In the genomic region with DNA sequence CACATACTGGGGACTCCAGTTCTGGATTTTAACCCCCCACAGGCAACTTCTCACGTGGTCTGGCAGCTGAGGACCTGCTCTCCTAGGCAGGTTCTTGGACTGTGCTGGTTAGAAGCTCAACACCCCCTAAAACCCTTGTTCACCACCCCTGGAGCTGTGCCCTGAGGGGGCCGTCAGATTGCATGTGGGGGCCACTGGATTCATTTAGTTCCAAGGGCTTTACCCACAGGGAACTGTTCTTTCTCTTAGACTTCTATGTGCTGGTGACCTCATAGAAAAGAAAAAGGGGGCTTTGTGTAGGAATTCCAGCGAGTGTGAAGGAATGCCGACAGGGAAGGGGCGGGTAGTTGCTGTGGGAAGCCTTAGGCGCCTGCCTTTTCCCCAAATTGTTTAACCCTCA, we compare ENCODE assay signal across 9 mouse cellular contexts. TPM values are rescaled to one million over a fixed set of nuclear protein-coding genes. Genes with fewer than 3 reads are reported as not detected.
A peak's percentile ranks its signal among the peaks of the same experiment; 100 is the strongest.
DNase-seq lines count a peak whose midpoint lies in the region; ATAC-seq lines count a peak whose summit lies in the region.
"Had no signal": no experiment of that assay in that cellular context is flagged by ENCODE, and none has a peak within 500 bp of the region (broad histone marks: within the 10 kb centered on the region; RNA-seq: fewer than 3 reads in every experiment).

No protein-coding gene starts in this region.

- H3K9ac ChIP-seq in kidney, embryonic 16.5 days (replicated peaks; ENCODE audit: low read length), result peak overlapping the region; percentile 19; the same call in 1 of the 2 replicates
- H3K9ac ChIP-seq in embryonic facial prominence, embryonic 12.5 days, result no peak overlapping the region
- no peak overlapping the region for H3K9ac ChIP-seq in hindbrain, embryonic 14.5 days
- no peak overlapping the region for H3K9ac ChIP-seq in midbrain, embryonic 16.5 days (ENCODE audit: low read depth, low read length)

- DNase-seq in kidney, adult 9 months, result no peak
- no peak for DNase-seq in hindbrain, embryonic 14.5 days (ENCODE audit: low spot score)
- no peak for DNase-seq in layer of hippocampus, adult 8-10 months (ENCODE audit: low spot score in 2 of 2)
- no peak for DNase-seq in retina, embryonic 14.5 days (ENCODE audit: low spot score)
- DNase-seq: spleen, adult 18-20 months had no signal

- H3K27ac ChIP-seq in kidney, embryonic 16.5 days (ENCODE audit: low read length), result no peak overlapping the region
- peak overlapping the region; percentile 67 for H3K27ac ChIP-seq in embryonic facial prominence, embryonic 12.5 days
- 0 out of 2 replicates have a peak overlapping the region, but pooled peaks have one; percentile 51 for H3K27ac ChIP-seq in hindbrain, embryonic 14.5 days
- no peak overlapping the region for H3K27ac ChIP-seq in midbrain, embryonic 16.5 days (ENCODE audit: low read length)

- no peak overlapping the region for H3K4me2 ChIP-seq in kidney, embryonic 16.5 days (replicated peaks; ENCODE audit: low read depth, low read length)
- H3K4me2 ChIP-seq in embryonic facial prominence, embryonic 12.5 days (replicated peaks), result no peak overlapping the region
- no peak overlapping the region for H3K4me2 ChIP-seq in hindbrain, embryonic 14.5 days (replicated peaks)
- no peak overlapping the region for H3K4me2 ChIP-seq in midbrain, embryonic 16.5 days (ENCODE audit: low read length)

- H3K4me3 ChIP-seq in kidney, embryonic 16.5 days (ENCODE audit: low read length), result no peak overlapping the region
- no peak overlapping the region for H3K4me3 ChIP-seq in embryonic facial prominence, embryonic 12.5 days
- no peak overlapping the region for H3K4me3 ChIP-seq in hindbrain, embryonic 14.5 days (replicated peaks; ENCODE audit: low read length)
- no peak overlapping the region for H3K4me3 ChIP-seq in midbrain, embryonic 16.5 days (ENCODE audit: low read depth, low read length)

- 34% methylated on average over 6 of the region's 6 CpGs for WGBS in kidney, embryonic 16.5 days
- WGBS in embryonic facial prominence, embryonic 12.5 days, result 12% methylated on average over 6 of the region's 6 CpGs
- WGBS in hindbrain, embryonic 14.5 days, result 9% methylated on average over 6 of the region's 6 CpGs
- 13% methylated on average over 6 of the region's 6 CpGs for WGBS in midbrain, embryonic 16.5 days

- H3K9me3 ChIP-seq in kidney, embryonic 16.5 days (ENCODE audit: low read length), result no peaks in the 10 kb centered on the region
- H3K9me3 ChIP-seq in embryonic facial prominence, embryonic 12.5 days, result no peaks in the 10 kb centered on the region
- H3K9me3 ChIP-seq in hindbrain, embryonic 14.5 days (ENCODE audit: control insufficient read depth, low read length), result no peaks in the 10 kb centered on the region
- no peaks in the 10 kb centered on the region for H3K9me3 ChIP-seq in midbrain, embryonic 16.5 days (replicated peaks; ENCODE audit: control insufficient read depth, low read length, poor library complexity, severe bottlenecking)

- no peaks in the 10 kb centered on the region for H3K27me3 ChIP-seq in kidney, embryonic 16.5 days (ENCODE audit: insufficient read depth, low read length)
- no peaks in the 10 kb centered on the region for H3K27me3 ChIP-seq in embryonic facial prominence, embryonic 12.5 days
- no peaks in the 10 kb centered on the region for H3K27me3 ChIP-seq in hindbrain, embryonic 14.5 days (ENCODE audit: control insufficient read depth, insufficient read depth, low read length)
- no peaks in the 10 kb centered on the region for H3K27me3 ChIP-seq in midbrain, embryonic 16.5 days (ENCODE audit: control insufficient read depth, insufficient read depth, low read depth, low read length)

- H3K36me3 ChIP-seq in kidney, embryonic 16.5 days (ENCODE audit: insufficient read depth, low read length), result no peaks in the 10 kb centered on the region
- H3K36me3 ChIP-seq in embryonic facial prominence, embryonic 12.5 days, result 0 out of 2 replicates have a peak, but pooled peaks cover 4% of the 10 kb centered on the region
- H3K36me3 ChIP-seq in hindbrain, embryonic 14.5 days (replicated peaks; ENCODE audit: control insufficient read depth, insufficient read depth), result no peaks in the 10 kb centered on the region
- no peaks in the 10 kb centered on the region for H3K36me3 ChIP-seq in midbrain, embryonic 16.5 days (ENCODE audit: control insufficient read depth, insufficient read depth, low read length)

- ATAC-seq in kidney, embryonic 16.5 days (ENCODE audit: low FRiP score, low TSS enrichment), result no peak
- no peak for ATAC-seq in embryonic facial prominence, embryonic 12.5 days (ENCODE audit: insufficient number of reproducible peaks, insufficient read depth, low FRiP score, low TSS enrichment)
- no peak for ATAC-seq in hindbrain, embryonic 14.5 days (ENCODE audit: low FRiP score)
- 0 out of 2 replicates have a peak, but pooled peaks have one; percentile 18 for ATAC-seq in midbrain, embryonic 16.5 days
- ATAC-seq in megakaryocyte, adult 5-6 weeks (ENCODE audit: poor library complexity, severe bottlenecking), result no peak

- peaks cover 38% of the 10 kb centered on the region for H3K4me1 ChIP-seq in kidney, embryonic 16.5 days (ENCODE audit: insufficient read depth, low read length)
- peaks cover 36% of the 10 kb centered on the region for H3K4me1 ChIP-seq in embryonic facial prominence, embryonic 12.5 days
- peaks cover 16% of the 10 kb centered on the region for H3K4me1 ChIP-seq in hindbrain, embryonic 14.5 days (replicated peaks; ENCODE audit: control insufficient read depth, insufficient read depth, low read length)
- H3K4me1 ChIP-seq in midbrain, embryonic 16.5 days (ENCODE audit: control insufficient read depth, insufficient read depth, low read length), result peaks cover 13% of the 10 kb centered on the region; the same call in 1 of the 2 replicates

RNA-seq across cellular contexts. Expression of a gene that starts 4.0 kb away (rescaled TPM):
- polyA plus RNA-seq in kidney, embryonic 16.5 days (2015; fragmentation: Nextera tagmentation; extraction: Ambion mirVana), result 72.1 and 75.3 TPM in 2 replicates
- polyA plus RNA-seq in embryonic facial prominence, embryonic 12.5 days (2016; fragmentation: Nextera tagmentation; extraction: Ambion mirVana), result 133 and 135 TPM in 2 replicates
- polyA plus RNA-seq in hindbrain, embryonic 14.5 days (2014; fragmentation: Nextera tagmentation; extraction: Ambion mirVana), result 55.0 and 58.4 TPM in 2 replicates
- 52.3 and 56.8 TPM in 2 replicates for polyA plus RNA-seq in midbrain, embryonic 16.5 days (2015; fragmentation: Nextera tagmentation; extraction: Ambion mirVana)
- total RNA-seq in megakaryocyte, adult 5-6 weeks (2015), result 4.1 and 6.9 TPM in 2 replicates
- 1.9 and 3.4 TPM in 2 replicates for total RNA-seq in megakaryocyte, adult 5-6 weeks (2017)
- 10 to 100 TPM; 34.1 to 54.9 (median 44.9) TPM for total RNA-seq in layer of hippocampus, adult 8-10 months (2022)

Comparison
In these comparisons a context has a peak if more than half of its experiments do, and no peak if none do; other contexts are left out.
1. H3K27ac ChIP-seq: peak in embryonic facial prominence, embryonic 12.5 days (single experiment) and hindbrain, embryonic 14.5 days (single experiment); none in kidney, embryonic 16.5 days (single experiment) and midbrain, embryonic 16.5 days (single experiment).